ENCODE assay signal across 7 mouse cellular contexts in genomic region chr7:25377100-25377700, GRCm38 (mm10). TPM values are rescaled to one million over a fixed set of nuclear protein-coding genes. Genes with fewer than 3 reads are reported as not detected.
DNase-seq lines count a peak whose midpoint lies in the region; ATAC-seq and TF ChIP-seq lines count a peak whose summit lies in the region.

No protein-coding gene starts in this region.

- 0 out of 2 replicates have a peak overlapping the region, but pooled peaks have one; percentile 16 for H3K4me3 ChIP-seq in lung, postnatal 0 days (ENCODE audit: low read depth, low read length)
- peak overlapping the region; percentile 29; the same call in 1 of the 2 replicates for H3K4me3 ChIP-seq in embryonic facial prominence, embryonic 12.5 days
- H3K4me3 ChIP-seq in limb, embryonic 11.5 days (ENCODE audit: low read depth, low read length): no peak overlapping the region
- H3K4me3 ChIP-seq in stomach, embryonic 15.5 days (replicated peaks): peak overlapping the region; percentile 28; the same call in 1 of the 2 replicates

- H3K27me3 ChIP-seq in lung, postnatal 0 days (replicated peaks; ENCODE audit: insufficient read depth, low read length): no peaks in the 10 kb centered on the region
- H3K27me3 ChIP-seq in embryonic facial prominence, embryonic 12.5 days: peaks cover 8% of the 10 kb centered on the region; the same call in 1 of the 2 replicates
- no peaks in the 10 kb centered on the region for H3K27me3 ChIP-seq in limb, embryonic 11.5 days (ENCODE audit: control insufficient read depth, insufficient read depth, low read length)
- H3K27me3 ChIP-seq in stomach, embryonic 15.5 days (replicated peaks): no peaks in the 10 kb centered on the region

- H3K4me1 ChIP-seq in lung, postnatal 0 days (ENCODE audit: insufficient read depth, low read depth, low read length): peaks cover 3% of the 10 kb centered on the region; the same call in 1 of the 2 replicates
- peaks cover 22% of the 10 kb centered on the region; the same call in 1 of the 2 replicates for H3K4me1 ChIP-seq in embryonic facial prominence, embryonic 12.5 days
- peaks cover 10% of the 10 kb centered on the region for H3K4me1 ChIP-seq in limb, embryonic 11.5 days (ENCODE audit: control insufficient read depth, insufficient read depth, low read length)
- H3K4me1 ChIP-seq in stomach, embryonic 15.5 days: peaks cover 18% of the 10 kb centered on the region

- 34% methylated on average over 8 of the region's 8 CpGs for WGBS in lung, postnatal 0 days
- WGBS in embryonic facial prominence, embryonic 12.5 days: 49% methylated on average over 8 of the region's 8 CpGs
- WGBS in limb, embryonic 11.5 days: 46% methylated on average over 7 of the region's 8 CpGs
- WGBS in stomach, embryonic 15.5 days: 52% methylated on average over 8 of the region's 8 CpGs

- peak; percentile 66 for DNase-seq in lung, postnatal 0 days (ENCODE audit: low spot score)
- DNase-seq in lung, postnatal 36 days: no peak
- no peak for DNase-seq in limb, embryonic 11.5 days (ENCODE audit: low spot score)
- DNase-seq in right cerebral cortex, postnatal 10 days (ENCODE audit: low spot score in 2 of 2): no peak
- no peak for DNase-seq in ovary, postnatal 36 days (ENCODE audit: low spot score)

- no peak overlapping the region for H3K9ac ChIP-seq in lung, postnatal 0 days (replicated peaks; ENCODE audit: low read depth)
- H3K9ac ChIP-seq in embryonic facial prominence, embryonic 12.5 days: no peak overlapping the region
- H3K9ac ChIP-seq in limb, embryonic 11.5 days (ENCODE audit: low read length): no peak overlapping the region
- no peak overlapping the region for H3K9ac ChIP-seq in stomach, embryonic 15.5 days

- H3K4me2 ChIP-seq in lung, postnatal 0 days (replicated peaks; ENCODE audit: low read depth, low read length): peak overlapping the region; percentile 48
- H3K4me2 ChIP-seq in embryonic facial prominence, embryonic 12.5 days (replicated peaks): peak overlapping the region; percentile 46
- peak overlapping the region; percentile 42 for H3K4me2 ChIP-seq in limb, embryonic 11.5 days (ENCODE audit: low read depth, severe bottlenecking)
- H3K4me2 ChIP-seq in stomach, embryonic 15.5 days: peak overlapping the region; percentile 51

- peak; percentile 56 for TF ChIP-seq CTCF in lung, postnatal 0 days (IDR thresholded peaks at IDR 0.05)

- H3K9me3 ChIP-seq in lung, postnatal 0 days (ENCODE audit: low read length): no peaks in the 10 kb centered on the region
- H3K9me3 ChIP-seq in embryonic facial prominence, embryonic 12.5 days: no peaks in the 10 kb centered on the region
- no peaks in the 10 kb centered on the region for H3K9me3 ChIP-seq in limb, embryonic 11.5 days (ENCODE audit: control insufficient read depth, low read length)
- H3K9me3 ChIP-seq in stomach, embryonic 15.5 days: no peaks in the 10 kb centered on the region

- no peak for TF ChIP-seq EP300 in lung, postnatal 0 days (IDR thresholded peaks at IDR 0.05)

- H3K27ac ChIP-seq in lung, postnatal 0 days (ENCODE audit: low read length): peak overlapping the region; percentile 54; the same call in 1 of the 2 replicates
- no peak overlapping the region for H3K27ac ChIP-seq in embryonic facial prominence, embryonic 12.5 days
- H3K27ac ChIP-seq in limb, embryonic 11.5 days (replicated peaks; ENCODE audit: low read depth, low read length): no peak overlapping the region
- H3K27ac ChIP-seq in stomach, embryonic 15.5 days: no peak overlapping the region

- H3K36me3 ChIP-seq in lung, postnatal 0 days (ENCODE audit: insufficient read depth, low read length): 0 out of 2 replicates have a peak, but pooled peaks cover 6% of the 10 kb centered on the region
- peaks cover 7% of the 10 kb centered on the region; the same call in 1 of the 2 replicates for H3K36me3 ChIP-seq in embryonic facial prominence, embryonic 12.5 days
- no peaks in the 10 kb centered on the region for H3K36me3 ChIP-seq in limb, embryonic 11.5 days (ENCODE audit: control insufficient read depth, insufficient read depth, low read length)
- 0 out of 2 replicates have a peak, but pooled peaks cover 4% of the 10 kb centered on the region for H3K36me3 ChIP-seq in stomach, embryonic 15.5 days

- ATAC-seq in lung, postnatal 0 days: peak; percentile 25
- ATAC-seq in embryonic facial prominence, embryonic 12.5 days (ENCODE audit: insufficient number of reproducible peaks, insufficient read depth, low FRiP score, low TSS enrichment): no peak
- ATAC-seq in limb, embryonic 11.5 days (ENCODE audit: insufficient number of reproducible peaks, low FRiP score, low TSS enrichment, low read depth): no peak
- ATAC-seq in stomach, embryonic 15.5 days (ENCODE audit: insufficient read depth, low FRiP score, low read depth): no peak

RNA-seq across cellular contexts. Expression of gene Cnfn, which starts 7.7 kb away (rescaled TPM):
- polyA plus RNA-seq in lung, postnatal 0 days (2015; fragmentation: Nextera tagmentation; extraction: Ambion mirVana): not detected in 2 replicates
- polyA plus RNA-seq in embryonic facial prominence, embryonic 12.5 days (2016; fragmentation: Nextera tagmentation; extraction: Ambion mirVana): 0.86 TPM in 1 of 2 replicates, not detected in the other
- polyA plus RNA-seq in limb, embryonic 11.5 days (2014; fragmentation: Nextera tagmentation; extraction: Ambion mirVana): not detected in 2 replicates
- 107 and 419 TPM in 2 replicates for polyA plus RNA-seq in stomach, embryonic 15.5 days (2015; fragmentation: Nextera tagmentation; extraction: Ambion mirVana)

RNA-seq across cellular contexts. Expression of gene Lipe, which starts 21.3 kb away (rescaled TPM):
- polyA plus RNA-seq in lung, postnatal 0 days (2015; fragmentation: Nextera tagmentation; extraction: Ambion mirVana): 19.8 and 21.4 TPM in 2 replicates
- 10.9 and 11.9 TPM in 2 replicates for polyA plus RNA-seq in embryonic facial prominence, embryonic 12.5 days (2016; fragmentation: Nextera tagmentation; extraction: Ambion mirVana)
- 4.2 and 4.5 TPM in 2 replicates for polyA plus RNA-seq in limb, embryonic 11.5 days (2014; fragmentation: Nextera tagmentation; extraction: Ambion mirVana)
- polyA plus RNA-seq in stomach, embryonic 15.5 days (2015; fragmentation: Nextera tagmentation; extraction: Ambion mirVana): 8.3 and 8.4 TPM in 2 replicates

RNA-seq across cellular contexts. Expression of gene Cxcl17, which starts 35.5 kb away (rescaled TPM):
- 31.9 and 38.1 TPM in 2 replicates for polyA plus RNA-seq in lung, postnatal 0 days (2015; fragmentation: Nextera tagmentation; extraction: Ambion mirVana)
- 0.59 and 1.1 TPM in 2 replicates for polyA plus RNA-seq in embryonic facial prominence, embryonic 12.5 days (2016; fragmentation: Nextera tagmentation; extraction: Ambion mirVana)
- 0.33 and 0.44 TPM in 2 replicates for polyA plus RNA-seq in limb, embryonic 11.5 days (2014; fragmentation: Nextera tagmentation; extraction: Ambion mirVana)
- polyA plus RNA-seq in stomach, embryonic 15.5 days (2015; fragmentation: Nextera tagmentation; extraction: Ambion mirVana): 0.36 and 0.42 TPM in 2 replicates

Comparison
In these comparisons a context has a peak if more than half of its experiments do, and no peak if none do; other contexts are left out.
1. RNA of gene Cnfn, which starts 7.7 kb away (polyA plus RNA-seq): 107 to 419 TPM in stomach, embryonic 15.5 days; 0.86 TPM in embryonic facial prominence, embryonic 12.5 days, not detected in lung, postnatal 0 days and not detected in limb, embryonic 11.5 days; every median in the first group is over 10 times any median in the second.
2. RNA of gene Cxcl17, which starts 35.5 kb away (polyA plus RNA-seq): 31.9 to 38.1 TPM in lung, postnatal 0 days; 0.59 to 1.1 TPM in embryonic facial prominence, embryonic 12.5 days, 0.36 to 0.42 TPM in stomach, embryonic 15.5 days and 0.33 to 0.44 TPM in limb, embryonic 11.5 days; every median in the first group is over 10 times any median in the second.
3. Peak in every context shown above with its lines, with median percentiles within 50 percentile points of each other: H3K4me2 ChIP-seq.